Mouse (Mus musculus) gastrocnemius, postnatal 14 days (tissue): Measurements from ENCODE around the gene Gm7978. TPM values are rescaled to one million over a fixed set of nuclear protein-coding genes. Genes with fewer than 3 reads are reported as not detected.
"Not testable (repeated sequence)": the region's sequence is repeated elsewhere in the genome, so short reads cannot be mapped to it uniquely, and the experiment has no call there.

Experiments used
- DNase-seq: peaks from one replicate; pipeline ENCODE4 v3.0.0; 2021; ENCODE audit warnings: mixed read lengths
- intact Hi-C: fragments of 180-260 bp; cut with DNase I; formaldehyde crosslinking; loops from one replicate; pipeline ENCODE4 v1.15.1; 2025; ENCODE audit warnings: low total_unique reads
- long read RNA-seq, 2 experiments: library from polyadenylated mRNA; stranded (forward); transcript quantifications; one replicate each; pipeline ENCODE4 v2.0.0; 2021
- total RNA-seq, 2 experiments: library from RNA; stranded (reverse); gene quantifications; 2 replicates each; pipeline ENCODE4 v1.2.3; 2021

The Gm7978 gene
- not detected for total RNA-seq
- long read RNA-seq, experiment 1 = 0 reads
- long read RNA-seq, experiment 2 = 0 reads

DNA sequence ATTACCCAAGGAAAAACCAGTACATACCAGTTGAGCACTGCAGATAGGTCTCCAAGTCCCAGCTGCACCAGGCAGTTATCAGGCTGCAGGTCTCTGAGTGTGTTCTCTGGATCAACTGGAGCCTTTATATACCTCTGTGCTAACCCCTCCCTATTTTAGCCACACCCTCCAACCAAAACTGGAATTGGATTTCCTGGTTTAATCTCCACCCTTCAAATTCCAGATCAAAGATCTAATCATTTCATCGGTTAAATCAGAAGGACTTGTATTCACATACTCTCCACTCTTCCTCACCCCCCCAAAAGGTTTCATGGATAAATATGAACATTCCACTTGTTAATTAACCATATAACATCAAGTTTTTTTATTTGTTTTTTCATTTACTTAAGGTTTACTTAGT is at the start of gene Gm7978:
TSS of gene Gm7978 (minus strand) at position 101 of the 400 bp plus-strand sequence.
- DNase-seq, intact Hi-C loops: not testable (repeated sequence)

- intact Hi-C loops, DNase-seq: not testable (repeated sequence)
Measured at GRCm38 (mm10) chr5:95775690-95776089, 39.7 kb upstream of the Gm7978 start, which contains the start of gene E330014E10Rik. Gene E330014E10Rik (plus strand): TSS chr5:95775990.

- DNase-seq, intact Hi-C loops: not testable (repeated sequence)
Measured at GRCm38 (mm10) chr5:95741714-95742113, 5.7 kb upstream of the Gm7978 start, which contains the start of gene Gm7982. Gene Gm7982 (plus strand): TSS chr5:95742014.

Other genes with a start within 250 kb of the Gm7978 start
- gene Gm3286, start 225.4 kb downstream of the Gm7978 start, total RNA-seq = not detected
- gene Gm7971, start 141.3 kb downstream of the Gm7978 start, total RNA-seq = not detected
- gene Gm7982, start 5.8 kb upstream of the Gm7978 start, total RNA-seq = not detected
- not detected for gene E330014E10Rik, start 39.8 kb upstream of the Gm7978 start, total RNA-seq
- not detected for gene Cxcl13, start 220.8 kb upstream of the Gm7978 start, total RNA-seq